Mouse (Mus musculus) lung, adult 2 months (tissue): ENCODE data around the gene Nudt8. TPM values are rescaled to one million over a fixed set of nuclear protein-coding genes. Genes with fewer than 3 reads are reported as not detected.

Source experiments
- DNase-seq: peaks from one replicate; pipeline ENCODE4 v3.0.0; 2022
- H3K4me1 ChIP-seq: fragments of 200-500 bp; 2 replicates; pipeline ENCODE4 v1.6.1; 2011; ENCODE audit warnings: low read length; ENCODE audit not compliant: control insufficient read depth, insufficient read depth
- H3K4me3 ChIP-seq: fragments of 200-500 bp; replicated peaks from 2 replicates; pipeline ENCODE3; 2011; ENCODE audit warnings: low read depth, mild to moderate bottlenecking, control low read depth, low read length; ENCODE audit errors: extremely low read depth
- CTCF ChIP-seq: fragments of 200-500 bp; IDR thresholded peaks from 2 replicates; pipeline ENCODE4 v1.5.1; 2011; ENCODE audit warnings: mild to moderate bottlenecking, low read length, control low read depth; ENCODE audit not compliant: insufficient read depth
- POLR2A ChIP-seq: fragments of 200-500 bp; IDR thresholded peaks from 2 replicates; pipeline ENCODE4 v1.6.1; 2011; ENCODE audit warnings: low read depth, mild to moderate bottlenecking, control low read depth, low read length, borderline replicate concordance; ENCODE audit errors: extremely low read depth
- WGBS: fragments of 180-500 bp; shearing (Covaris S2); methylation state at CpG from one replicate; pipeline ENCODE4 v1.1.7; 2018; 5-methylcytosine and 5-hydroxymethylcytosine counted together
- polyA plus RNA-seq: library from polyadenylated mRNA; depleted of rRNA; stranded (reverse); fragments of >200 nt; gene quantifications from 2 replicates; pipeline ENCODE4 v1.2.3, GENCODE M21; 2012

Gene Nudt8
- polyA plus RNA-seq, 1 experiment = 13.3 TPM

- no peak for TF ChIP-seq CTCF
- no peak for TF ChIP-seq POLR2A
- Histone ChIP-seq H3K4me3 (no peak overlapping the region), H3K4me1 (peaks cover 4% of the 10 kb centered on the region)
- no peak for DNase-seq
- 58% methylated on average over 7 of the region's 7 CpGs for WGBS
Observed at GRCm38 (mm10) chr19:3996106-3996505, 4.3 kb upstream of the Nudt8 start.

DNA sequence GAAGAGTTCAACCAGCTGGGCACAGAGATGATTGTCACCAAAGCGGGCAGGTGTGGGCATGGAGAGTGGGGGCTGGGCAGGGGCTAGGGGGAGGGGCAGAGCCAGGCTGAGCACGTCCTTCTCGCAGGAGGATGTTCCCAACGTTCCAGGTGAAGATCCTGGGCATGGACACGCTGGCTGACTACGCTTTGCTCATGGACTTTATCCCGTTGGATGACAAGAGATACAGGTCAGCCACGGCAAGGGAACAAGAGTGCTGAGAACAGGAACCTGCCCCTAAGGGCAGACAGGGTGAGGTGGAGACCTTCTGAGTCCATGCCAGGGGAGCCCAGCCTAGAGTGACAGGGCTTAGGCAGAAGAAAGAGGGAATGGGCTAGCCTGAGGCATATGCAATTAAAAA is 3.6 kb upstream of the Nudt8 start:
- WGBS = 86% methylated on average over 8 of the region's 8 CpGs
- no peak overlapping the region for H3K4me3 ChIP-seq
- peaks cover 5% of the 10 kb centered on the region for H3K4me1 ChIP-seq
- no peak for TF ChIP-seq POLR2A
- no peak for DNase-seq

GRCm38 (mm10) chr19:3997231-3997630 is 3.1 kb upstream of the Nudt8 start:
- 56% methylated on average over 8 of the region's 8 CpGs for WGBS
- DNase-seq = no peak
- no peak for TF ChIP-seq POLR2A
- Histone ChIP-seq H3K4me1 (peaks cover 5% of the 10 kb centered on the region), H3K4me3 (no peak overlapping the region)

GRCm38 (mm10) chr19:3998335-3998734 is 2.0 kb upstream of the Nudt8 start:
- 74% methylated on average over 8 of the region's 8 CpGs for WGBS
- no peak for DNase-seq
- Histone ChIP-seq H3K4me1 (peaks cover 5% of the 10 kb centered on the region), H3K4me3 (no peak overlapping the region)
- TF ChIP-seq CTCF (no peak), POLR2A (no peak)

DNA sequence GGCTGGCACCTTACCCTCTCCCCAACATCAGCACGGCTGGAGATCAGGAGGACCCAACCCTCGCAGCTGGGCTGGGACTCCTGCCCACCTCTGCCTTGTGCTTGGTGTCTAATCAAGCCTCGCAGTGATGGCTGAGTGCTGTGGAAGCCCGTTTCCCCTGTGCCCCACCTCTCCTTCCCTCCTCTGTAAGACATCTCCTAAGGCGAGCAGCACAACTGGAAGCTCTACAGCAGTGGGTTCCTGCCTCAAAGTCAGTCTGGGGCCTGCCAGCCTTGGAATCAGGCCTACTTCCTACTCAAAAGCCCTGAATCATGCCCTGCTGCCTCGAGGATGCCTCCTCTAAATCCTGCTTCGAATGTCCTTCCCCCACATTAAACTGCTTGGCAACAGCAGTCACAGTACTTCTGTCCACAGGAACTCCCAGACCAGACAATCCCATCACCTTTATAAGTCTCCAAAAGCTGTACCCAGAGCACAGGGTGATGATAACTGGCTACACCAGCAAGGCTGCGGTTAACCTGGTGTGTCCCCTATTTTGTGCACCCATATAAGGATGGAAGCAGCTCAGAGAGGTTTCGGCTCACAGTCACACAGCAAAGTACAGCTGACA is 1.2 kb upstream of the Nudt8 start:
- 78% methylated on average over 9 of the region's 9 CpGs for WGBS
- no peak for TF ChIP-seq POLR2A
- no peak for TF ChIP-seq CTCF
- no peak for DNase-seq
- Histone ChIP-seq H3K4me1 (peaks cover 5% of the 10 kb centered on the region), H3K4me3 (no peak overlapping the region)

GRCm38 (mm10) chr19:4000949-4001525 is 657 bp downstream of the Nudt8 start:
- 23% methylated on average over 17 of the region's 17 CpGs for WGBS
- Histone ChIP-seq H3K4me1 (peaks cover 5% of the 10 kb centered on the region), H3K4me3 (peak overlapping the region; percentile 97)
- TF ChIP-seq CTCF (no peak), POLR2A (no peak)
- no peak for DNase-seq

DNA sequence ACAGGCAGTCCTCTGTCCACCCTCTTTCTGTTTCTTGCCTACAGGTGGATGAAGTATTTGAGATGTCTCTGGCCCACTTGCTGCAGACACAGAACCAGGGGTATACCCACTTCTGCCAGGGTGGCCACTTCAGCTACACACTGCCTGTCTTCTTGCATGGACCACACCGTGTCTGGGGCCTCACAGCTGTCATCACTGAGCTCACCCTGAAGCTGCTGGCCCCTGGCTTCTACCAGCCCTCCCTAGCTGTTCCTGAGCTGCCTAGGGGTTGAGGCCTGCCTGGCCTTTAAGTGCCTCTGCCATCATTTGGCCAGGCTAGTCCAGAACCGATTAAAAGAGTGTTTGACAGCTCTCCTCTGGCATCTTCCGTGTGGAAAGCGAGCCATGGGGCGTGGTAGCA is 1.4 kb downstream of the Nudt8 start:
- peaks cover 5% of the 10 kb centered on the region for H3K4me1 ChIP-seq
- no peak overlapping the region for H3K4me3 ChIP-seq
- no peak for DNase-seq
- whole genome bisulfite sequencing = 75% methylated on average over 5 of the region's 5 CpGs
- TF ChIP-seq POLR2A (no peak), CTCF (no peak)

- 83% methylated on average over 1 of the region's 1 CpGs for WGBS
- H3K4me1 ChIP-seq = peaks cover 5% of the 10 kb centered on the region
- DNase-seq = no peak
- H3K4me3 ChIP-seq = no peak within 1 kb of the TSS
- TF ChIP-seq POLR2A (no peak), CTCF (no peak)
Observed at GRCm38 (mm10) chr19:4003112-4003511, 2.7 kb downstream of the Nudt8 start, which contains the start of gene Doc2g. Gene Doc2g, plus strand, starts transcription at chr19:4003313.

GRCm38 (mm10) chr19:4003641-4004040 is 3.3 kb downstream of the Nudt8 start:
- Histone ChIP-seq H3K4me1 (peaks cover 5% of the 10 kb centered on the region), H3K4me3 (no peak overlapping the region)
- no peak for TF ChIP-seq CTCF
- TF ChIP-seq POLR2A = no peak
- WGBS = 68% methylated on average over 12 of the region's 12 CpGs
- no peak for DNase-seq

DNA sequence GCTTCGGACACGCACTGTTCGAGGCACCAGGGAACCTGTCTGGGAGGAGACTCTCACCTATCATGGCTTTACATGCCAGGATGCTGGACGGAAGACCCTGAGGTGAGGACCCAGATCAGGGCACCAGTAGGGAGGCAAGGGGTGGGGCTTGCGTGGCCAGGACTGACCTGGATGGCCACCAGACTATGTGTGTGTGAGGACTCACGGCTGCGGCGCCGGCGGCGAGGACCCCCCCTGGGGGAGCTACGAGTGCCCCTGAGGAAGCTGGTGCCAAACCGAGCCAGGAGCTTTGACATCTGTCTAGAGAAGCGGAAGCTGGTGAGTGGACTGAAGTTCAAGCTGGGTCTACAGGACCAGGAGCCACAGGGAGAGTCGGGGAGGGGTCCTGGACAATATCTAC is 4.0 kb downstream of the Nudt8 start:
- Histone ChIP-seq H3K4me1 (peaks cover 5% of the 10 kb centered on the region), H3K4me3 (no peak overlapping the region)
- WGBS = 85% methylated on average over 15 of the region's 15 CpGs
- DNase-seq = no peak
- TF ChIP-seq CTCF (no peak), POLR2A (no peak)
